Mouse (Mus musculus) heart, embryonic 10.5 days (tissue): ENCODE measurements at regions not wholly inside any gene's neighbourhood (a gene's known extent, or its start where the extent isn't known, plus 50 kb on each side); places are given as distances from the start of the nearest gene placed in this dataset. TPM values are rescaled to one million over a fixed set of nuclear protein-coding genes. Genes with fewer than 3 reads are reported as not detected.

Experiments
- DNase-seq: peaks from one replicate; pipeline ENCODE4 v3.0.0-alpha.2; 2017; ENCODE audit warnings: low spot score
- H3K27ac ChIP-seq: fragments of 300-500 bp; sonication (generic); 2 replicates; pipeline ENCODE4 v1.5.1; 2016; ENCODE audit warnings: mild to moderate bottlenecking
- H3K27me3 ChIP-seq: fragments of 300-500 bp; sonication (generic); 2 replicates; pipeline ENCODE4 v1.6.1; 2016; ENCODE audit warnings: mild to moderate bottlenecking; ENCODE audit not compliant: poor library complexity, insufficient read depth, severe bottlenecking
- H3K36me3 ChIP-seq: fragments of 300-500 bp; sonication (generic); 2 replicates; pipeline ENCODE4 v1.6.1; 2016; ENCODE audit warnings: mild to moderate bottlenecking, moderate library complexity
- H3K4me1 ChIP-seq: fragments of 300-500 bp; sonication (generic); 2 replicates; pipeline ENCODE4 v1.6.1; 2016; ENCODE audit warnings: mild to moderate bottlenecking
- H3K4me3 ChIP-seq: fragments of 300-500 bp; sonication (generic); 2 replicates; pipeline ENCODE4 v1.5.1; 2016; ENCODE audit warnings: mild to moderate bottlenecking, moderate library complexity
- H3K9me3 ChIP-seq: fragments of 300-500 bp; sonication (generic); 2 replicates; pipeline ENCODE4 v1.6.1; 2016; ENCODE audit warnings: mild to moderate bottlenecking, moderate library complexity
- whole genome bisulfite sequencing: fragments of 180-500 bp; shearing (Covaris S2); methylation state at CpG from one replicate; pipeline ENCODE4 v1.1.7; 2016; 5-methylcytosine and 5-hydroxymethylcytosine counted together
- microRNA-seq: library from miRNA; unstranded; fragments of <30 nt; microRNA quantifications from one replicate; pipeline ENCODE4, GENCODE M21; 2017

GRCm38 (mm10) chr15:87476862-87477490 lies 67.1 kb upstream of the Fam19a5 start:
- Histone ChIP-seq H3K27me3 (no peaks in the 10 kb centered on the region), H3K4me1 (no peaks in the 10 kb centered on the region), H3K36me3 (no peaks in the 10 kb centered on the region), H3K27ac (no peak overlapping the region), H3K9me3 (no peaks in the 10 kb centered on the region), H3K4me3 (no peak overlapping the region)
- WGBS, result 72% methylated on average over 14 of the region's 14 CpGs
- no peak for DNase-seq

DNA sequence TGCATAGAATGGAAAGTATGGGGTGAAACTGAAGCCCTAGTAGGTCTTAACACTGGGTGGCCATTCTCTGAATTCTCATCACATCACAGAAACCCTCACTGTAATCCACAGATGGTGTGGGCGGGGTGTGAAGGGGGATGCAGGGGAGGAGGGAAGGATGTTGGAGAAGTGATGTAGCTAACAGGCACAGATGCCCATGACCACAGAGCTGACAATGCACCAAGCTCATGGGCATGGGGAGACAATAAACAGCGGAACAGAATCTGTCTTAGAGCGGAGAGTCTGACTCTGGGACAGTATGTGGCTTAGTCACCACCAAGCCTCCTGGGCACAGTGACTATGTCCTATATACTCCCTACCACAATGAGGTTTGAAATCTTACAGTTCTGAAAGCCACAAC lies 63.3 kb upstream of the Fam19a5 start:
- H3K27ac ChIP-seq, result no peak overlapping the region
- H3K4me1 ChIP-seq, result no peaks in the 10 kb centered on the region
- WGBS, result 69% methylated on average over 3 of the region's 3 CpGs
- H3K9me3 ChIP-seq, result no peaks in the 10 kb centered on the region
- H3K4me3 ChIP-seq, result no peak overlapping the region
- DNase-seq, result no peak
- H3K27me3 ChIP-seq, result no peaks in the 10 kb centered on the region
- no peaks in the 10 kb centered on the region for H3K36me3 ChIP-seq

Small RNAs in the stretch of these regions (microRNA-seq; reads per million reads assigned to microRNA genes)
- not detected for gene Gm23416
